Mouse (Mus musculus) small intestine, adult 2 months (tissue): Measurements from ENCODE around the gene Gm9573.

Experiments
- CTCF ChIP-seq: fragments of 200-500 bp; IDR thresholded peaks from 2 replicates; pipeline ENCODE4 v1.5.1; 2012; ENCODE audit warnings: low read depth, mild to moderate bottlenecking, control low read depth, inconsistent platforms, low read length, moderate library complexity, mixed read lengths; ENCODE audit not compliant: insufficient replicate concordance, insufficient read length; ENCODE audit errors: extremely low read depth
- POLR2A ChIP-seq: fragments of 200-500 bp; IDR thresholded peaks from 2 replicates; pipeline ENCODE4 v1.6.1; 2012; ENCODE audit warnings: low read depth, mild to moderate bottlenecking, control low read depth, inconsistent platforms, low read length, moderate library complexity

DNA sequence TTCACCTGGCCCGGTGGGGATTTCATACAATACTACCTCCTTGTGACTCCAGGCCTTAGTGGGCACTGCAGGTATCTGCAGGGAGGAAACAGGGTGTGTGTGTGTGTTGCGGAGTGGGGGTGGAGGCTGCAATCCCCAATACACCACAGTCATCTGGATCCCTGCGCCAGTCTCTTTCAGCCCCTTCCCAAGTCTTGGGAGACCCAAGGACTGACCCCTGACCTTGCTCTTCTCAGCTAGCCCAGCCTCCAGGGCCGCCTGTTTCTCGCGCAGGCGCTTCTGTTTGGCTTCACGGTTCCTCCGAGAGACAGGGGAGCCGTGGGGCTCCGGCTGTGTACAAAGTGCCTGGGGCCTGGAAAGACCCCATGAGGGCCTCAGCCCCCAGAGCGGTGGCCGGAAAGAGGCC is 40.4 kb upstream of the Gm9573 start:
- TF ChIP-seq CTCF (no peak), POLR2A (no peak)
